Mouse (Mus musculus) lung, embryonic 14.5 days (tissue): ENCODE measurements around the gene Kdelr2. TPM values are rescaled to one million over a fixed set of nuclear protein-coding genes. Genes with fewer than 3 reads are reported as not detected.

Source experiments
- ATAC-seq: fragments of 200-750 bp; cut with Nextera tagmentation; 2 replicates; pipeline ENCODE4 v1.8.0; 2017; ENCODE audit warnings: mild to moderate bottlenecking, moderate TSS enrichment, moderate library complexity; ENCODE audit not compliant: insufficient read depth
- DNase-seq: peaks from one replicate; pipeline ENCODE4 v3.0.0-alpha.2; 2015
- H3K27ac ChIP-seq: fragments of 300-500 bp; sonication (generic); 2 replicates; pipeline ENCODE4 v1.5.1; 2014; ENCODE audit warnings: low read depth, mild to moderate bottlenecking, moderate library complexity
- H3K27me3 ChIP-seq: fragments of 300-500 bp; sonication (generic); 2 replicates; pipeline ENCODE4 v1.6.1; 2014; ENCODE audit warnings: low read length, control low read depth; ENCODE audit not compliant: insufficient read depth
- H3K36me3 ChIP-seq: fragments of 300-500 bp; sonication (generic); 2 replicates; pipeline ENCODE4 v1.6.1; 2014; ENCODE audit warnings: control low read depth; ENCODE audit not compliant: insufficient read depth
- H3K4me1 ChIP-seq: fragments of 300-500 bp; sonication (generic); 2 replicates; pipeline ENCODE4 v1.6.1; 2014; ENCODE audit warnings: antibody characterized with exemption, control low read depth; ENCODE audit not compliant: insufficient read depth
- H3K4me2 ChIP-seq: fragments of 300-500 bp; sonication (generic); 2 replicates; pipeline ENCODE4 v1.6.1; 2014; ENCODE audit warnings: mild to moderate bottlenecking
- H3K4me3 ChIP-seq: fragments of 300-500 bp; sonication (generic); 2 replicates; pipeline ENCODE4 v1.5.1; 2014; ENCODE audit warnings: low read depth, low read length
- H3K9ac ChIP-seq: fragments of 300-500 bp; sonication (generic); 2 replicates; pipeline ENCODE4 v1.6.1; 2014
- H3K9me3 ChIP-seq: fragments of 300-500 bp; sonication (generic); 2 replicates; pipeline ENCODE4 v1.6.1; 2016; ENCODE audit warnings: low read depth, low read length, control low read depth
- CTCF ChIP-seq: IDR thresholded peaks from 2 replicates; pipeline ENCODE4 v1.5.1; 2016; ENCODE audit warnings: antibody characterized with exemption, low read depth
- WGBS: fragments of 180-500 bp; shearing (Covaris S2); extraction: QIAGEN DNeasy Blood & Tissue Kit; methylation state at CpG from one replicate; pipeline ENCODE4 v1.1.7; 2014; 5-methylcytosine and 5-hydroxymethylcytosine counted together
- polyA plus RNA-seq: library from polyadenylated mRNA; unstranded; fragments of >200 nt; fragmentation: Nextera tagmentation; extraction: Ambion mirVana; gene quantifications from 2 replicates; pipeline ENCODE4 v1.2.1, GENCODE M21; 2014

Gene Kdelr2
- polyA plus RNA-seq, 1 experiment from 2014 or later = 343 TPM

DNA sequence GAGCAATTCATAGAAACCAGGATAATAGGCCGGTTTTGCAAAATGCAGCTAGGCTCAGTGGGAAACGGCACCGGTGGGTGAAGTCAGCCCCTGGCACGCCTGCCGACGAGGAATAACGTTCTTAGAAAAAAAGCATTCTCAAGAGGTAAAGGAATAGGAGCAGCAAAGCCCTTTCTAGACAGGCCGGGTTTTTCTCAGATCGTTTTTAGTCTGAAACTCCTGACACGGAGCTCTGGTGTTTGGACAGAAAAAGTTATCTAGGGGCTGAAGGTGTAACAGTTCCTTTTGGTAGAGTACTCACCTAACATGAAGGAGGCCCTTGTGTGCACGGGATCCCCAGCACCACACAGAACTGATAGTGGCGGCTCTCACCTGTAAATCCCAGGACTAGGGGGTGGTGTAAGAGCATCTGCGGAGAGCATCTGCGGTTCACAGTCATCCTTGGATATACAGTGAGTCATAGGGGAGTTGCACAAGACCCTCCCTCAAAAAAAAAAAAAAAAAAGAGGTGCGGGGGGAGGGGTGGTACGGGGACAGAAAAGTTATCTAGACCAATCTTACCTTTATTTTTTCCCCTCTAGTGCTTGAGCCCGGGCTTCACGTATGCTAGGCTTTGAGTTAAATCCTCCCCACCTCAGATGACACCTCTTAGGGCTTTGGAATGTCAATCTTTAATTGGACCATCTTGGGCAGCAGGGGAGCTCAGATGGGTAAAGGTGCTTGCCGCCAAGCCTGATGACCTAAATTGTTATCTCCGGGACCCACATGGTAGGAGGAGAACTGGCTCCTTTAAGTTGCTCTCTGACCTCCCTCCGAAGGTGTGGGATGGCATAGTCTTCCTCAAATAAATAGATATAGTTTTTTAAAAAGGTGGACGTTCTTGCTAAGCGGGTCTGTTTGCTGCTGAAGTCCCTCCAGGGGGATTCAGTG lies 61.8 kb downstream of the Kdelr2 start:
- ATAC-seq = no peak
- Histone ChIP-seq H3K27me3 (no peaks in the 10 kb centered on the region), H3K36me3 (peaks cover 16% of the 10 kb centered on the region; the same call in 1 of the 2 replicates), H3K4me2 (peak overlapping the region; percentile 95), H3K9ac (peak overlapping the region; percentile 68), H3K9me3 (no peaks in the 10 kb centered on the region), H3K4me1 (no peaks in the 10 kb centered on the region), H3K27ac (no peak overlapping the region), H3K4me3 (peak overlapping the region; percentile 69)
- 29% methylated on average over 23 of the region's 23 CpGs for WGBS
- peak; percentile 17 for DNase-seq
- no peak for TF ChIP-seq CTCF

DNA sequence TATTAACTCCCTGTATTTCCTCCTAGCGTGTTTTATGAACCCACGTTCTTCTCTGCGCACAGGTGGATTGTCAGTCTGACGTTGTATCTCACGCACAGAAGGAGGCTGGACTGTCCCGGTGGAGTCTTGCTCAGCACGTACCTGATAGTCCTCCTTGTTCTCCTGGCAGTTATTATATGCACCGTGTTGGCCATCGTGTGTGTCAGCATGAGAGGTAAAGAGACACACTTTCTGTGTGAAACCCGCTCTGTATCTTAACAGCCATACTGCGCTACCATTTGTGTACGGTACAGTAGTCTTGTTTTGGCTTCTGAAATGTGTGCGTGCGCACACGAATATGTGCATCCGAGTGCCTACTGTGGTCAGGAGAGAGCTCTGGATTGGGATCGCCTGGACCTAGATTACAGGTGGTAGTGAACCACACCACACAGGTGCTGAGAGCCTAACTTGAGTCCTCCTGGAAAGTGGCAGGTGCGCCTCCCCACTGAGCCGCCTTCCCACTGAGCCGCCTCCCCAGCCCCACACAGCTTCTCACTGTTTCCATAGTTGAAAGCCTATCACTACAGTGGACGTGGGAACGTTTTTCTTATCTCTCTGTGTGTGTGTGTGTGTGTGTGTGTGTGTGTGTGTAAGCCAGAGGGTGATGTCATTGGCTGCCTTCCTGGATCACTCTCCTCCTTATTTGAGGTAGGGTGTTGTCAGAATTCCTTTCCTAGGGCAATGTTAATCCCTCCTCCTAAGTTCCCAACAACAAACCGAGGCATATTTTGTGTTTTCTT lies 63.4 kb downstream of the Kdelr2 start:
- Histone ChIP-seq H3K9me3 (no peaks in the 10 kb centered on the region), H3K36me3 (peaks cover 16% of the 10 kb centered on the region; the same call in 1 of the 2 replicates), H3K4me3 (no peak overlapping the region), H3K27me3 (no peaks in the 10 kb centered on the region), H3K9ac (no peak overlapping the region), H3K4me2 (no peak overlapping the region), H3K4me1 (no peaks in the 10 kb centered on the region), H3K27ac (no peak overlapping the region)
- TF ChIP-seq CTCF = no peak
- 86% methylated on average over 23 of the region's 23 CpGs for WGBS
- ATAC-seq = no peak
- no peak for DNase-seq

DNA sequence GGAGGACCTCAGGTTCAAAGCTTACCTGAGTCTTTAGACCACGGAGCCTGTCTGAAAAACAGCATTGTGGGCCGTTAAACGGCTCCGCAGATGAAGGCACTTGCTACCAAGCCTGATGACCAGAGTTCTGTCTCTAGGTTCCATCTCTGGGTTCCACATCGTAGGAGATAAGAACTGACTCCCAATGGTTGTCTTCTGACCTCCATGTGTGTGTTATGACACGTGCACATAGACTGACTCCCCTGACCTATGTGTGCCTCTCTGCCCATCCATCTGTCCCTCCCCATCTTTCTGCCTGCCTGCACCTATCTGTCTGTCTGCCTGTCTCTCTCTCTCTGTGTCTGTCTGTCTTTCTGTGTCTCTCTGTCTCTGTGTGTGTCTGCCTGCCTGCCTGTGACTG lies 64.3 kb downstream of the Kdelr2 start:
- Histone ChIP-seq H3K4me1 (no peaks in the 10 kb centered on the region), H3K4me2 (no peak overlapping the region), H3K9me3 (no peaks in the 10 kb centered on the region), H3K4me3 (no peak overlapping the region), H3K27ac (no peak overlapping the region), H3K36me3 (peaks cover 17% of the 10 kb centered on the region; the same call in 1 of the 2 replicates), H3K27me3 (no peaks in the 10 kb centered on the region), H3K9ac (no peak overlapping the region)
- DNase-seq = no peak
- WGBS = 86% methylated on average over 6 of the region's 6 CpGs
- no peak for ATAC-seq
- no peak for TF ChIP-seq CTCF

DNA sequence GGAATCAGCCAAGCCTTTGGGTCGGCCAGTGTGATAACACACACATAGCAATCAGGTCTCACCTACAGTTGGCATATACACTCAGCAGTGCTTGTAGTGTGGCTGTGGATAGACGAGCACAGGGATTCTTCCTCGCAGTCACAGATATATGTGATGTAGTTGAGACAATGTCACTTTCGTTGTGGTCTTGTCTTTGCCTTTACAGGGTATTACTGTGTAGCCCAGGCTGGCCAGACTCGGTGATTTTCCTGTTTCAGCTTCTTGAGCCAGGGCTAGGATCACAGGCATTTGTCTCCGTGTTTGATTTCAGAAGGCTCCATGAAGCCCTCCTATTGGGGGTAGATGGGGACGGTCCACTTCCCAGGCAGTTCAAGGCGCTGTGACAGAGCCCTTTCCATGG lies 66.0 kb downstream of the Kdelr2 start:
- Histone ChIP-seq H3K4me3 (no peak overlapping the region), H3K27me3 (no peaks in the 10 kb centered on the region), H3K9ac (no peak overlapping the region), H3K9me3 (no peaks in the 10 kb centered on the region), H3K36me3 (peaks cover 21% of the 10 kb centered on the region; the same call in 1 of the 2 replicates), H3K27ac (no peak overlapping the region), H3K4me2 (no peak overlapping the region), H3K4me1 (no peaks in the 10 kb centered on the region)
- 91% methylated on average over 8 of the region's 8 CpGs for WGBS
- no peak for DNase-seq
- TF ChIP-seq CTCF = no peak
- no peak for ATAC-seq

DNA sequence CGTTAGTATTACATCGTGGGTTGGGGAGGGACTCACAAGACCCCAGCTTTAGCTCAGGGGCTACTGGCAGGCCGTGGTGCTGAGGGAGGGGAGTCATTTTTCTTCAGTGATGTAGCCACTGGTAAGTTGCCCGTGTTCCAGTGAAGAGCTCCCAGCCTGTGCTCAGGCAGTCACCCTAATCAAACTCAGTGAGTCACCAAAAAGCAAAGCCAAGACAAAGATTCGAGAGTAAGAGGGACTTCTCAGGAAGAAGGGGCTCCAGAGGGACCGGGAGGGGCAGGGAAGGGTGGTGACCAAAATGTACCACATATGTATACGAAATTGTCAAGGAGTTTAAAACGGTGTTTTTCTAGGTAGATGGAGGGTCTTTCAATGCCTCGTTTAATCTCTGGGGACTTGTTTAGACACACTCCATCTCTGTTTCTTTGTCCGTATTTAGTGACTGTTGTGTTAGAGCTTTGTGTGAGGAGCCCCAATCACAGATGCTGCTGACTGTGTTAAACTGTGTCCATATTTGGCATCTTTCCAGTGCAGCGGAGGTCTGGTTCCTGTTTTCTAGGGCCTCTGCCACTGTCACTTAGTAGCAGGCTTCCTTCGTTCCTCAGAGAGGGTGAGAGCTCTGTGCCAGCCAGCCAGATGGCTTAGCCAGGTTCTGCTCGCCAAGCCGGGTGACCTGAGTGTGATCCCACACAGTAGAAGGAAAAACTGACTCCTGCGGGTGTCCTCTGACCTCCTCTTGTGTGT lies 67.0 kb downstream of the Kdelr2 start:
- Histone ChIP-seq H3K27ac (peak overlapping the region; percentile 64), H3K9me3 (no peaks in the 10 kb centered on the region), H3K27me3 (no peaks in the 10 kb centered on the region), H3K4me1 (no peaks in the 10 kb centered on the region), H3K9ac (no peak overlapping the region), H3K36me3 (peaks cover 27% of the 10 kb centered on the region; the same call in 1 of the 2 replicates), H3K4me3 (no peak overlapping the region), H3K4me2 (no peak overlapping the region)
- no peak for TF ChIP-seq CTCF
- ATAC-seq (peak; percentile 39; the same call in 1 of the 2 replicates), DNase-seq (peak; percentile 82)
- WGBS = 65% methylated on average over 15 of the region's 15 CpGs

DNA sequence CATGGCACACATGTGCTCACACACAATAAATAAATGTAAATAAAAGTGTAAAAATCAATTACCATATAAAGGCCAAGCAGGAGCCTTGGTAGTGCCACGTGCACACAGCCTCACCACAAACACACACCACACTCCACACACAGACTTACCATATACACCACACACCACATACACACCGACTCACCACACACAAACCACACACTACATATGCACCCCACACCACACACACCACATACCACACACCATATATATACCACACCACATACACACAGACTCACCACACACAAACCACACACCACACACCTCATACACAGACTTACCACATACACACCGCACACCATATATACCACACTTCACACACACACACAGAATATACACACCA lies 67.5 kb downstream of the Kdelr2 start:
- TF ChIP-seq CTCF = no peak
- peaks cover 32% of the 10 kb centered on the region; the same call in 1 of the 2 replicates for H3K36me3 ChIP-seq
- no peaks in the 10 kb centered on the region for H3K9me3 ChIP-seq
- no peak overlapping the region for H3K9ac ChIP-seq
- no peak overlapping the region for H3K4me2 ChIP-seq
- ATAC-seq (peak; percentile 30; the same call in 1 of the 2 replicates), DNase-seq (no peak)
- H3K4me1 ChIP-seq = no peaks in the 10 kb centered on the region
- H3K4me3 ChIP-seq = no peak overlapping the region
- 79% methylated on average over 3 of the region's 3 CpGs for WGBS
- H3K27me3 ChIP-seq = no peaks in the 10 kb centered on the region
- H3K27ac ChIP-seq = 0 out of 2 replicates have a peak overlapping the region, but pooled peaks have one; percentile 8

Other genes with a start within 250 kb of the Kdelr2 start
- 12.2 and 15.5 TPM in 2 replicates for gene Rbak, start 223.1 kb upstream of the Kdelr2 start, polyA plus RNA-seq
- gene Spdye4b, start 222.8 kb upstream of the Kdelr2 start, polyA plus RNA-seq = not detected in 2 replicates
- gene Spdye4a, start 176.9 kb upstream of the Kdelr2 start, polyA plus RNA-seq = not detected in 2 replicates
- 16.9 and 17.2 TPM in 2 replicates for gene Zfp12, start 168.7 kb upstream of the Kdelr2 start, polyA plus RNA-seq
- 2.1 and 2.3 TPM in 2 replicates for gene Zfp316, start 133.8 kb upstream of the Kdelr2 start, polyA plus RNA-seq
- gene Zfp853, start 110.2 kb upstream of the Kdelr2 start, polyA plus RNA-seq = not detected in 2 replicates
- gene E130309D02Rik, start 88.5 kb upstream of the Kdelr2 start, polyA plus RNA-seq = 40.0 and 46.6 TPM in 2 replicates
- gene Zdhhc4, start 74.6 kb upstream of the Kdelr2 start, polyA plus RNA-seq = 74.6 and 77.9 TPM in 2 replicates
- gene Grid2ip, start 46.5 kb upstream of the Kdelr2 start, polyA plus RNA-seq = 0.17 and 0.27 TPM in 2 replicates
- 7.3 and 9.2 TPM in 2 replicates for gene Daglb, start 60.7 kb downstream of the Kdelr2 start, polyA plus RNA-seq
- 588 and 606 TPM in 2 replicates for gene Rac1, start 124.2 kb downstream of the Kdelr2 start, polyA plus RNA-seq
- gene Cyth3, start 218.6 kb downstream of the Kdelr2 start, polyA plus RNA-seq = 48.3 and 52.0 TPM in 2 replicates